Mouse (Mus musculus) intestine, embryonic 15.5 days (tissue): Measurements from ENCODE around the gene Olfr1302. TPM values are rescaled to one million over a fixed set of nuclear protein-coding genes. Genes with fewer than 3 reads are reported as not detected.

ENCODE experiments used
- ATAC-seq: fragments of 200-750 bp; cut with Nextera tagmentation; 2 replicates; pipeline ENCODE4 v1.8.0; 2017; ENCODE audit warnings: moderate TSS enrichment, moderate library complexity
- H3K27ac ChIP-seq: fragments of 300-500 bp; sonication (generic); 2 replicates; pipeline ENCODE4 v1.5.1; 2015; ENCODE audit warnings: mild to moderate bottlenecking, inconsistent platforms
- H3K27me3 ChIP-seq: fragments of 300-500 bp; sonication (generic); replicated peaks from 2 replicates; pipeline ENCODE4 v1.6.1; 2015; ENCODE audit warnings: inconsistent platforms
- H3K36me3 ChIP-seq: fragments of 300-500 bp; sonication (generic); 2 replicates; pipeline ENCODE4 v1.6.1; 2015; ENCODE audit warnings: inconsistent platforms
- H3K4me1 ChIP-seq: fragments of 300-500 bp; sonication (generic); replicated peaks from 2 replicates; pipeline ENCODE4 v1.6.1; 2015; ENCODE audit warnings: inconsistent platforms
- H3K4me2 ChIP-seq: fragments of 300-500 bp; sonication (generic); replicated peaks from 2 replicates; pipeline ENCODE4 v1.6.1; 2015; ENCODE audit warnings: mild to moderate bottlenecking, inconsistent platforms
- H3K4me3 ChIP-seq: fragments of 300-500 bp; sonication (generic); replicated peaks from 2 replicates; pipeline ENCODE4 v1.5.1; 2015; ENCODE audit warnings: inconsistent platforms
- H3K9ac ChIP-seq: fragments of 300-500 bp; sonication (generic); 2 replicates; pipeline ENCODE4 v1.6.1; 2015; ENCODE audit warnings: inconsistent platforms
- H3K9me3 ChIP-seq: fragments of 300-500 bp; sonication (generic); 2 replicates; pipeline ENCODE4 v1.6.1; 2016; ENCODE audit warnings: inconsistent platforms
- WGBS: fragments of 180-500 bp; shearing (Covaris S2); methylation state at CpG from one replicate; pipeline ENCODE4 v1.1.7; 2015; 5-methylcytosine and 5-hydroxymethylcytosine counted together
- polyA plus RNA-seq: library from polyadenylated mRNA; unstranded; fragments of >200 nt; fragmentation: Nextera tagmentation; extraction: Ambion mirVana; gene quantifications from 2 replicates; pipeline ENCODE4 v1.2.1, GENCODE M21; 2015

The Olfr1302 gene
- not detected in 2 replicates for polyA plus RNA-seq

DNA sequence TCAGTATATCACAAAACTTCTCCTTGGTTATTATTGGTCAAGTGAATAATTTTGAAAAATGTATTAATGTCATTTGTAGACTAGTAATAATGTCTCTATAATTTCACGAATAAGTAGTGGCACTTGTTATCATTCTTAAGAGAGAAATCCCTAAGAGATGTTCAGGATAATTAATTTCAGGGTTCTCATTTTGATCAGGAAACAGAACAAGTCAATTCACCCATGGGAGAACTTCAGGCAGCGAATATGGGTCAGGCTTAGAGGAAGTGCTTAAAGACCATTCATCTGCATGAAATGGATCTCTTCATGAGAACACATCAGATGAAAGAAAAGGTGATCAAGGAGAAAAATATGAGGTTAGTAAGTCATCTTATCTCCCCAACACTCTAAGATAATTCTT is at the start of gene Olfr1302:
TSS of gene Olfr1302 (plus strand) at position 301 of the 400 bp plus-strand sequence.
- WGBS = 86% methylated on average over 2 of the region's 2 CpGs
- H3K27ac ChIP-seq = no peak within 1 kb of the TSS
- H3K4me3 ChIP-seq = no peak within 1 kb of the TSS
- no peak for ATAC-seq
- no peaks in the 10 kb centered on the region for H3K4me1 ChIP-seq
- H3K36me3 ChIP-seq = no peaks in the 10 kb centered on the region
- H3K27me3 ChIP-seq = no peaks in the 10 kb centered on the region
- no peak within 1 kb of the TSS for H3K4me2 ChIP-seq
- no peak within 1 kb of the TSS for H3K9ac ChIP-seq
- H3K9me3 ChIP-seq = no peaks in the 10 kb centered on the region

DNA sequence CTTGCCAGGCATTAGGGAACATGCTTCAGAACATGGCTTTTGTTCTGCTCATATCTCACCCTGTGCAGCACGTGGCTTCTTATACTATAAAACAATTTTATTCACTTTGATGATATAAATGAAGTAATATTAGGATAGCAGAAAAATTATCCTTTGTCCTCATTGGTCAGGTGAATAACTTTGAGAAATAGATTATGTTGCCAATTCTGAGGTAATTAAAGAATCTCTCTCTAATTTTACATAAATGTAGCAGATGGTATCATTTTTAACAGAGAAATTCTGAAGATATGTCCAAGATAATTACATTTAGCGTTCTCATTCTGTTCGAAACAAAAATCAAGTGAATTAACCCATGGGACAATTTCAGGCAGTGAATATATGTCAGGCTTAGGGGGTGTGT is 26.5 kb upstream of the Olfr1302 start, which contains the start of gene Olfr1301:
TSS of gene Olfr1301 (plus strand) at position 301 of the 400 bp plus-strand sequence.
- WGBS = 81% methylated on average over 3 of the region's 3 CpGs
- no peak within 1 kb of the TSS for H3K9ac ChIP-seq
- no peaks in the 10 kb centered on the region for H3K27me3 ChIP-seq
- H3K27ac ChIP-seq = no peak within 1 kb of the TSS
- H3K4me2 ChIP-seq = no peak within 1 kb of the TSS
- no peaks in the 10 kb centered on the region for H3K36me3 ChIP-seq
- no peaks in the 10 kb centered on the region for H3K9me3 ChIP-seq
- no peak for ATAC-seq
- no peaks in the 10 kb centered on the region for H3K4me1 ChIP-seq
- no peak within 1 kb of the TSS for H3K4me3 ChIP-seq

DNA sequence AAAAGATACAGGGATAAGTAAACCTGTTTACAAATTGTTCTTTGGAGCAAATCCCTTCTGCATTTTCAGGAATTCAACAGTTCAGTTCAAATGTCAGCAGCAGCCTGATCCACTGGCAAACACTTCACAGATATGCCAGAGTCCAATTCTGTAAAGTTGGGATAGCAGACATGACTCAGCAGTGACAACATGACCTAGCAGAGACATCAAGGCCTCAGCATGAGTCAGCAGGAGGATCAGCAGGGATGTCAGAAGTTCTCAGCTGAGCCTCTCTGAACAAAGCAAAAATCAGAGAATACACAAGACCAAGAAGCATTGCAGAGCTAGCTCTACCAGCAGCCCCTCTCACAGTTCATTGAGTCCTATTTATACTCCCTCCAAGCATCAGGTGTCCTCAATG is 35.7 kb downstream of the Olfr1302 start:
- Histone ChIP-seq H3K4me1 (no peaks in the 10 kb centered on the region), H3K4me3 (no peak overlapping the region), H3K27me3 (no peaks in the 10 kb centered on the region), H3K9me3 (no peaks in the 10 kb centered on the region), H3K27ac (no peak overlapping the region), H3K36me3 (no peaks in the 10 kb centered on the region), H3K9ac (no peak overlapping the region), H3K4me2 (no peak overlapping the region)
- no peak for ATAC-seq

DNA sequence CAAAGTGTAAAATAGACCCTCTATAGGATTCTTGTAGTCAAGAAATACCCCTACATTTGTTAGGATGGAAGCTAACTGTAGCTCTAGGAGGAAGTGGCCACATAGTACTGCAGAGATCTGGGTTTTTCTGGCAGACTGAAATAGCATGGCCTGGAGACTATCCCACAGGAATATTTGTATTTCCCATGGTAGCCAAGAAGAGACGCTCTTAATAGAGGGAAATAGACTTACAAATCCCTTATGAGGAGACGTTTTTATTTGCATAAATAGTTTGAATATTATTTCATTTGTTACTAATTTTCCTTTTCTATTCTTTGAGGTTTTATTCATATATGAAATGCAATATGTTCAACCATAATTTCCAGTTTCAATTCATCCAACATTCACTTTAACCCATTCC is 43.0 kb downstream of the Olfr1302 start, which contains the start of gene Olfr1303:
TSS of gene Olfr1303 (minus strand) at position 101 of the 400 bp plus-strand sequence.
- no peak for ATAC-seq
- H3K4me3 ChIP-seq = no peak within 1 kb of the TSS
- H3K4me1 ChIP-seq = no peaks in the 10 kb centered on the region
- no peaks in the 10 kb centered on the region for H3K27me3 ChIP-seq
- WGBS = 80% methylated on average over 2 of the region's 2 CpGs
- H3K9me3 ChIP-seq = no peaks in the 10 kb centered on the region
- H3K27ac ChIP-seq = no peak within 1 kb of the TSS
- H3K4me2 ChIP-seq = no peak within 1 kb of the TSS
- no peak within 1 kb of the TSS for H3K9ac ChIP-seq
- no peaks in the 10 kb centered on the region for H3K36me3 ChIP-seq

Other genes with a start within 250 kb of the Olfr1302 start
- gene Olfr1294, start 237.1 kb upstream of the Olfr1302 start, polyA plus RNA-seq = not detected in 2 replicates
- not detected in 2 replicates for gene Olfr1295, start 207.7 kb upstream of the Olfr1302 start, polyA plus RNA-seq
- not detected in 2 replicates for gene Olfr1297, start 150.9 kb upstream of the Olfr1302 start, polyA plus RNA-seq
- gene Olfr1298, start 128.2 kb upstream of the Olfr1302 start, polyA plus RNA-seq = not detected in 2 replicates
- gene Olfr1299, start 116.0 kb upstream of the Olfr1302 start, polyA plus RNA-seq = not detected in 2 replicates
- gene Olfr1301, start 26.4 kb upstream of the Olfr1302 start, polyA plus RNA-seq = not detected in 2 replicates
- not detected in 2 replicates for gene Olfr1303, start 42.9 kb downstream of the Olfr1302 start, polyA plus RNA-seq
- not detected in 2 replicates for gene Olfr1305, start 99.7 kb downstream of the Olfr1302 start, polyA plus RNA-seq
- not detected in 2 replicates for gene Olfr1306, start 138.8 kb downstream of the Olfr1302 start, polyA plus RNA-seq
- 0.01 TPM in 1 of 2 replicates, not detected in the other for gene Olfr1307, start 172.0 kb downstream of the Olfr1302 start, polyA plus RNA-seq
- gene Olfr1308, start 187.5 kb downstream of the Olfr1302 start, polyA plus RNA-seq = not detected in 2 replicates
- gene Olfr1309, start 212.9 kb downstream of the Olfr1302 start, polyA plus RNA-seq = not detected in 2 replicates
- not detected in 2 replicates for gene Olfr1310, start 235.3 kb downstream of the Olfr1302 start, polyA plus RNA-seq
- not detected in 2 replicates for gene Olfr1311, start 247.0 kb downstream of the Olfr1302 start, polyA plus RNA-seq